Mouse (Mus musculus): ENCODE results near the gene Lin7a.

The Lin7a gene

GRCm38 (mm10) chr10:107253191-107253965, 18.1 kb upstream of the Lin7a start:
- H3K36me3 ChIP-seq (ENCODE audit: control insufficient read depth, insufficient read depth, low read length, poor library complexity, severe bottlenecking): no peaks in the 10 kb centered on the region
- no peaks in the 10 kb centered on the region for H3K27me3 ChIP-seq (ENCODE audit: control insufficient read depth, insufficient read depth, low read length, poor library complexity, severe bottlenecking)
- DNase-seq (ENCODE audit: low read depth, low spot score): no peak

GRCm38 (mm10) chr10:107254656-107255055, 16.8 kb upstream of the Lin7a start:
- Histone ChIP-seq H3K36me3 (ENCODE audit: control insufficient read depth, insufficient read depth, low read length, poor library complexity, severe bottlenecking) (no peaks in the 10 kb centered on the region), H3K27me3 (ENCODE audit: control insufficient read depth, insufficient read depth, low read length, poor library complexity, severe bottlenecking) (no peaks in the 10 kb centered on the region)
- DNase-seq (ENCODE audit: low read depth, low spot score): no peak

- Histone ChIP-seq H3K27me3 (ENCODE audit: control insufficient read depth, insufficient read depth, low read length, poor library complexity, severe bottlenecking) (no peaks in the 10 kb centered on the region), H3K36me3 (ENCODE audit: control insufficient read depth, insufficient read depth, low read length, poor library complexity, severe bottlenecking) (no peaks in the 10 kb centered on the region)
- DNase-seq (ENCODE audit: low read depth, low spot score): no peak
These were observed 16.0 kb upstream of the Lin7a start for GRCm38 (mm10) chr10:107255351-107256050.

GRCm38 (mm10) chr10:107256451-107256960, 15.0 kb upstream of the Lin7a start:
- H3K27me3 ChIP-seq (ENCODE audit: control insufficient read depth, insufficient read depth, low read length, poor library complexity, severe bottlenecking): no peaks in the 10 kb centered on the region
- DNase-seq (ENCODE audit: low read depth, low spot score): no peak
- no peaks in the 10 kb centered on the region for H3K36me3 ChIP-seq (ENCODE audit: control insufficient read depth, insufficient read depth, low read length, poor library complexity, severe bottlenecking)

GRCm38 (mm10) chr10:107260428-107260827, 11.1 kb upstream of the Lin7a start:
- Histone ChIP-seq H3K27me3 (ENCODE audit: control insufficient read depth, insufficient read depth, low read length, poor library complexity, severe bottlenecking) (no peaks in the 10 kb centered on the region), H3K36me3 (ENCODE audit: control insufficient read depth, insufficient read depth, low read length, poor library complexity, severe bottlenecking) (no peaks in the 10 kb centered on the region)
- DNase-seq (ENCODE audit: low read depth, low spot score): no peak

GRCm38 (mm10) chr10:107272131-107272803, 781 bp downstream of the Lin7a start:
- Histone ChIP-seq H3K36me3 (ENCODE audit: control insufficient read depth, insufficient read depth, low read length, poor library complexity, severe bottlenecking) (no peaks in the 10 kb centered on the region), H3K27me3 (ENCODE audit: control insufficient read depth, insufficient read depth, low read length, poor library complexity, severe bottlenecking) (no peaks in the 10 kb centered on the region)
- no peak for DNase-seq (ENCODE audit: low read depth, low spot score)

- Histone ChIP-seq H3K27me3 (ENCODE audit: control insufficient read depth, insufficient read depth, low read length, poor library complexity, severe bottlenecking) (no peaks in the 10 kb centered on the region), H3K36me3 (ENCODE audit: control insufficient read depth, insufficient read depth, low read length, poor library complexity, severe bottlenecking) (no peaks in the 10 kb centered on the region)
- DNase-seq (ENCODE audit: low read depth, low spot score): no peak
These were observed 1.3 kb downstream of the Lin7a start for GRCm38 (mm10) chr10:107272804-107273145.

- Histone ChIP-seq H3K36me3 (ENCODE audit: control insufficient read depth, insufficient read depth, low read length, poor library complexity, severe bottlenecking) (no peaks in the 10 kb centered on the region), H3K27me3 (ENCODE audit: control insufficient read depth, insufficient read depth, low read length, poor library complexity, severe bottlenecking) (no peaks in the 10 kb centered on the region)
- no peak for DNase-seq (ENCODE audit: low read depth, low spot score)
These were observed 2.4 kb downstream of the Lin7a start for GRCm38 (mm10) chr10:107273848-107274247.

- DNase-seq (ENCODE audit: low read depth, low spot score): no peak
- no peaks in the 10 kb centered on the region for H3K36me3 ChIP-seq (ENCODE audit: control insufficient read depth, insufficient read depth, low read length, poor library complexity, severe bottlenecking)
- no peaks in the 10 kb centered on the region for H3K27me3 ChIP-seq (ENCODE audit: control insufficient read depth, insufficient read depth, low read length, poor library complexity, severe bottlenecking)
These were observed 3.3 kb downstream of the Lin7a start for GRCm38 (mm10) chr10:107274785-107275184.

- Histone ChIP-seq H3K36me3 (ENCODE audit: control insufficient read depth, insufficient read depth, low read length, poor library complexity, severe bottlenecking) (no peaks in the 10 kb centered on the region), H3K27me3 (ENCODE audit: control insufficient read depth, insufficient read depth, low read length, poor library complexity, severe bottlenecking) (no peaks in the 10 kb centered on the region)
- DNase-seq (ENCODE audit: low read depth, low spot score): no peak
These were observed 5.2 kb downstream of the Lin7a start for GRCm38 (mm10) chr10:107276647-107277046.

- no peaks in the 10 kb centered on the region for H3K36me3 ChIP-seq (ENCODE audit: control insufficient read depth, insufficient read depth, low read length, poor library complexity, severe bottlenecking)
- no peaks in the 10 kb centered on the region for H3K27me3 ChIP-seq (ENCODE audit: control insufficient read depth, insufficient read depth, low read length, poor library complexity, severe bottlenecking)
- no peak for DNase-seq (ENCODE audit: low read depth, low spot score)
These were observed 22.6 kb downstream of the Lin7a start for GRCm38 (mm10) chr10:107293934-107294664.

- Histone ChIP-seq H3K36me3 (ENCODE audit: control insufficient read depth, insufficient read depth, low read length, poor library complexity, severe bottlenecking) (no peaks in the 10 kb centered on the region), H3K27me3 (ENCODE audit: control insufficient read depth, insufficient read depth, low read length, poor library complexity, severe bottlenecking) (no peaks in the 10 kb centered on the region)
- DNase-seq (ENCODE audit: low read depth, low spot score): no peak
These were observed 29.2 kb downstream of the Lin7a start for GRCm38 (mm10) chr10:107300587-107301248.

GRCm38 (mm10) chr10:107310964-107311490, 39.5 kb downstream of the Lin7a start:
- no peaks in the 10 kb centered on the region for H3K27me3 ChIP-seq (ENCODE audit: control insufficient read depth, insufficient read depth, low read length, poor library complexity, severe bottlenecking)
- no peaks in the 10 kb centered on the region for H3K36me3 ChIP-seq (ENCODE audit: control insufficient read depth, insufficient read depth, low read length, poor library complexity, severe bottlenecking)
- no peak for DNase-seq (ENCODE audit: low read depth, low spot score)

GRCm38 (mm10) chr10:107312609-107313008, 41.1 kb downstream of the Lin7a start:
- no peaks in the 10 kb centered on the region for H3K36me3 ChIP-seq (ENCODE audit: control insufficient read depth, insufficient read depth, low read length, poor library complexity, severe bottlenecking)
- no peak for DNase-seq (ENCODE audit: low read depth, low spot score)

More at GRCm38 (mm10) chr10:107312609-107313008, 41.1 kb downstream of the Lin7a start:
- H3K27me3 ChIP-seq (ENCODE audit: control insufficient read depth, insufficient read depth, low read length, poor library complexity, severe bottlenecking): no peaks in the 10 kb centered on the region
